Mouse (Mus musculus) kidney, embryonic 14.5 days (tissue): ENCODE measurements around the gene Lrrc74a. TPM values are rescaled to one million over a fixed set of nuclear protein-coding genes. Genes with fewer than 3 reads are reported as not detected.

ENCODE experiments used
- ATAC-seq: fragments of 200-750 bp; cut with Nextera tagmentation; 2 replicates; pipeline ENCODE4 v1.8.0; 2017; ENCODE audit warnings: moderate number of reproducible peaks, mild to moderate bottlenecking, moderate TSS enrichment, moderate library complexity; ENCODE audit not compliant: low FRiP score, low TSS enrichment
- H3K27ac ChIP-seq: fragments of 300-500 bp; sonication (generic); 2 replicates; pipeline ENCODE4 v1.5.1; 2014; ENCODE audit warnings: low read depth, mild to moderate bottlenecking, low read length, moderate library complexity, mixed read lengths
- H3K27me3 ChIP-seq: fragments of 300-500 bp; sonication (generic); 2 replicates; pipeline ENCODE4 v1.6.1; 2014; ENCODE audit warnings: mild to moderate bottlenecking, low read length; ENCODE audit not compliant: control insufficient read depth, insufficient read depth
- H3K36me3 ChIP-seq: fragments of 300-500 bp; sonication (generic); 2 replicates; pipeline ENCODE4 v1.6.1; 2014; ENCODE audit warnings: low read length, mixed read lengths; ENCODE audit not compliant: control insufficient read depth, insufficient read depth
- H3K4me1 ChIP-seq: fragments of 300-500 bp; sonication (generic); 2 replicates; pipeline ENCODE4 v1.6.1; 2014; ENCODE audit warnings: low read length, mixed read lengths; ENCODE audit not compliant: control insufficient read depth, insufficient read depth
- H3K4me2 ChIP-seq: fragments of 300-500 bp; sonication (generic); replicated peaks from 2 replicates; pipeline ENCODE4 v1.6.1; 2014; ENCODE audit warnings: low read depth, mild to moderate bottlenecking, low read length
- H3K4me3 ChIP-seq: fragments of 300-500 bp; sonication (generic); 2 replicates; pipeline ENCODE4 v1.5.1; 2014; ENCODE audit warnings: mild to moderate bottlenecking, low read length
- H3K9ac ChIP-seq: fragments of 300-500 bp; sonication (generic); 2 replicates; pipeline ENCODE4 v1.6.1; 2014; ENCODE audit warnings: low read depth, mild to moderate bottlenecking, low read length, moderate library complexity
- H3K9me3 ChIP-seq: fragments of 300-500 bp; sonication (generic); 2 replicates; pipeline ENCODE4 v1.6.1; 2016; ENCODE audit warnings: low read length; ENCODE audit not compliant: control insufficient read depth
- WGBS: fragments of 180-500 bp; shearing (Covaris S2); extraction: QIAGEN DNeasy Blood & Tissue Kit; methylation state at CpG from one replicate; pipeline ENCODE4 v1.1.7; 2014; 5-methylcytosine and 5-hydroxymethylcytosine counted together
- polyA plus RNA-seq: library from polyadenylated mRNA; unstranded; fragments of >200 nt; fragmentation: Nextera tagmentation; extraction: Ambion mirVana; gene quantifications from 2 replicates; pipeline ENCODE4 v1.2.1, GENCODE M21; 2014

Gene Lrrc74a
- polyA plus RNA-seq, 1 experiment from 2014 or later: not detected

DNA sequence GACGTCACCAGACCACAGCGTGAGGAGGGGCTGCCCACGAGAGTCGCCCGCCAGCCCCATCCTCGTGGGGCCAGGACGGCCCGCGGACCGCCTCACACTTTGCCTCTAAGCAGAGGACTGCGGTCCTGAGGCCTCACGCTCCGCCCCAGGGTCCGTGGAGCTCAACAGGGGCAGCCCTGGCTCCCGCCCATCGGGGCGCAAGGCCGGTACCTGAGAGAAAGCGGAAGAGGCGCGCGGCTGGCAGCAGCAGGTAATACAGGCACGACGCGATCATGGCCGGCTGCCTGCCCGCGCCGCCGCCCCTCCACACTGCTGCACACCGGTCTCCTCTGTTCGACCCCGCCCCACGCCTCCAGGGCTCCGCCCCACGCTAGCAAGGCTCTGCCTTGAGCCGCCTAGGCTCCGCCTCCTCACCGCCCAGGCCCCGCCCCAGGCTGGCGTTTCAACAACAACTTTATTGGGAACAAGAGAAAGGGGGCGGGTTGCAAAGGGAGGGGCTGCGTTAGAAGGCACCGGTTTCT, 8.0 kb upstream of the Lrrc74a start, which contains the start of gene Angel1:
Angel1 (minus strand) TSS at position 341 of the 521 bp plus-strand sequence.
- no peaks in the 10 kb centered on the region for H3K27me3 ChIP-seq
- peak within 1 kb of the TSS; percentile 68 for H3K9ac ChIP-seq
- 0 out of 2 replicates have a peak, but pooled peaks cover 3% of the 10 kb centered on the region for H3K4me1 ChIP-seq
- WGBS: under 1% methylated on average over 43 of the region's 44 CpGs
- peak within 1 kb of the TSS; percentile 74 for H3K4me3 ChIP-seq
- no peaks in the 10 kb centered on the region for H3K36me3 ChIP-seq
- no peaks in the 10 kb centered on the region for H3K9me3 ChIP-seq
- H3K27ac ChIP-seq: peak within 1 kb of the TSS; percentile 76; the same call in 1 of the 2 replicates
- ATAC-seq: peak; percentile 99
- peak within 1 kb of the TSS; percentile 96 for H3K4me2 ChIP-seq

- Histone ChIP-seq H3K4me2 (no peak overlapping the region), H3K36me3 (no peaks in the 10 kb centered on the region), H3K27me3 (no peaks in the 10 kb centered on the region), H3K4me1 (no peaks in the 10 kb centered on the region), H3K9ac (no peak overlapping the region), H3K27ac (no peak overlapping the region), H3K9me3 (no peaks in the 10 kb centered on the region), H3K4me3 (no peak overlapping the region)
- ATAC-seq: no peak
- WGBS: 65% methylated on average over 13 of the region's 13 CpGs
Observed at GRCm38 (mm10) chr12:86761036-86761435, 26.9 kb downstream of the Lrrc74a start.

DNA sequence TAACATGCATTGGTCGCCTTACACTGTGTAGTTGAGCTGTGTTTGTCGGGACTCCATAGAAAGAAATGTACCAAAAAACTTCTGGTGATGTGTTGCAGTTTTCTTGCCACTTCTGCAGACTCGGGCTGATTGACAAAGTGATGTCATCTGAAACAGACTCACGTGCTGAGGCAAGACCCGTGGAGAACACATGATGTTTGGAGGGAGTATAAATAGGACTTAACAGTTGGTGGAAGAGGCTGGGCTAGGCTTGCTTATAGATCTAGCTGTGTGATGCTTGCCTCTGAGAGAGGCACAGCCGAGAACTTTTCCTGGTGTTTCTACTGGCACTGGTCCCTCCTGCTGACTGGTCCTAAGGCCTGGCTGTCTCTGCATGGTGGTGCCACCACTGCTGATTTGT, 29.9 kb downstream of the Lrrc74a start:
- Histone ChIP-seq H3K4me3 (no peak overlapping the region), H3K27ac (no peak overlapping the region), H3K9ac (no peak overlapping the region), H3K4me2 (no peak overlapping the region), H3K4me1 (no peaks in the 10 kb centered on the region), H3K9me3 (no peaks in the 10 kb centered on the region), H3K36me3 (no peaks in the 10 kb centered on the region), H3K27me3 (no peaks in the 10 kb centered on the region)
- 80% methylated on average over 6 of the region's 6 CpGs for WGBS
- no peak for ATAC-seq

DNA sequence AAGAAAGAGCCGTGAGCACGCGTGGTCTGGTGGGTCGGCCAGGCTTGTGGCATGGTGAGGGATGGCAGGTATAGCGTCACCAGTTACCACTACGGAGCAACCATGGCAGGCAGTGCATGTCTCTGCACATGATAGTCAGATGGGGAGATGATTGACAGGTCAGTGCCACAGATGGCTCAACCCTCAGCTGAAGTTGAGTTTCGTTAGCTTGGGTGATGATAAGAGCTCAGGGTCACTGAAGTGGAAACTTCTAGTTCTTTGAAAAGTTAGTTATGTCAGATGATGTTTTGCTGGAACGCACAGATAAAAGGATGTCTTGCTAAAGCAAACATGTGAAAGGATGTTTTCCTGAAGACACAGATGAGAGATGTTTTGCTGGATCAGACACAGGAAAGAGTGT, 32.3 kb downstream of the Lrrc74a start:
- Histone ChIP-seq H3K36me3 (no peaks in the 10 kb centered on the region), H3K27ac (no peak overlapping the region), H3K9me3 (no peaks in the 10 kb centered on the region), H3K4me1 (no peaks in the 10 kb centered on the region; the same call in 1 of the 2 replicates), H3K27me3 (no peaks in the 10 kb centered on the region), H3K4me2 (no peak overlapping the region), H3K9ac (no peak overlapping the region), H3K4me3 (no peak overlapping the region)
- no peak for ATAC-seq
- WGBS: 87% methylated on average over 8 of the region's 8 CpGs

GRCm38 (mm10) chr12:86767868-86768631, 33.9 kb downstream of the Lrrc74a start:
- no peak overlapping the region for H3K27ac ChIP-seq
- H3K4me2 ChIP-seq: no peak overlapping the region
- H3K4me3 ChIP-seq: no peak overlapping the region
- no peaks in the 10 kb centered on the region for H3K36me3 ChIP-seq
- no peaks in the 10 kb centered on the region; the same call in 1 of the 2 replicates for H3K4me1 ChIP-seq
- no peak for ATAC-seq
- H3K9ac ChIP-seq: no peak overlapping the region
- no peaks in the 10 kb centered on the region for H3K27me3 ChIP-seq
- H3K9me3 ChIP-seq: no peaks in the 10 kb centered on the region
- WGBS: 40% methylated on average over 20 of the region's 20 CpGs

DNA sequence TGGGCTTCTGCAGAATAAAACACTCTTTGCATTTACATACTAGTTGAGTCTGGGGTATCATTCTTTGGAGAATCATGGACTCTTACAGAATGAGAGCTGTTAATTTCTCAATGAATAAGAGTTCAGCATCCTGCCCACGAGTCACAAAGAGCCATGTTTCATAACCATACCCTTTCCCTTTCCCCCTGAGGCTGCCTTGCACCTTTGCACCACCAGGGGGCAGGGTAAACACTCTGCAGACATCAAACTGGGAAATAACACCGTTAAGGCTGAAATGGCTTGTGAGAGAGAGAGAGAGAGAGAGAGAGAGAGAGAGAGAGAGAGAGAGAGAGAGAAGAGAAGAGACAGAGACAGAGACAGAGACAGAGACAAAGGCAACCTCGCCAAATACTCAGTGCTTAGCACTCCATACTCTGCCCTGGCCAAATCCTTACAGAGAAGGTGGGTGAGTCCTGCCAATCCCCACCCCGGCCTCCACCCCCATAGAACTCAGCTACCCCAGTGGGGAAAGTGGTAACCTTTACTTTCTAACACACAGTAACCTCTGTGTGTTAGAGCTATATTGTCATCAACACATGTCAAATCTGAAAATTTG, 34.9 kb downstream of the Lrrc74a start:
- Histone ChIP-seq H3K36me3 (no peaks in the 10 kb centered on the region), H3K4me2 (no peak overlapping the region), H3K4me1 (no peaks in the 10 kb centered on the region; the same call in 1 of the 2 replicates), H3K27me3 (no peaks in the 10 kb centered on the region), H3K27ac (no peak overlapping the region), H3K9ac (no peak overlapping the region), H3K9me3 (no peaks in the 10 kb centered on the region), H3K4me3 (no peak overlapping the region)
- 39% methylated on average over 4 of the region's 4 CpGs for WGBS
- ATAC-seq: no peak

DNA sequence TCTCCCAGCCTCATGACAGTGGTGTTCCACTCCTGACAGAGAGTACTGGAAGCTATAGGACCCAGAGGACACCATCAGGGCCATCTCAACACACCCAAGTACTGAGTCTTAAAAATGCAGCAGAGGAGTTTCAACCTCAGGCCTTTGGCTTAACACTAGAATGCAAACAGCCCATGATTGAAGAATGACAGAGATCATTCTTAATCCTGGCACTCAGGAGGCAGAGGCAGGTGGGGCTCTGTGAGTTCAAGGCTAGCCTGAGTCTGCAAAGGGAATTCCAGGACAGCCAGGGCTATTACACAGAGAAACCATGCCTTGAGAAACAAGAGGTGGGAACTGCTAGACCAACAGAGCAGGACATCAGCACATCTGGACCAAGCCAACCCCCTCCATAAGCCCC, 35.6 kb downstream of the Lrrc74a start:
- Histone ChIP-seq H3K4me1 (no peaks in the 10 kb centered on the region; the same call in 1 of the 2 replicates), H3K27ac (no peak overlapping the region), H3K4me2 (no peak overlapping the region), H3K9ac (no peak overlapping the region), H3K36me3 (no peaks in the 10 kb centered on the region), H3K27me3 (no peaks in the 10 kb centered on the region), H3K9me3 (no peaks in the 10 kb centered on the region), H3K4me3 (no peak overlapping the region)
- ATAC-seq: no peak

DNA sequence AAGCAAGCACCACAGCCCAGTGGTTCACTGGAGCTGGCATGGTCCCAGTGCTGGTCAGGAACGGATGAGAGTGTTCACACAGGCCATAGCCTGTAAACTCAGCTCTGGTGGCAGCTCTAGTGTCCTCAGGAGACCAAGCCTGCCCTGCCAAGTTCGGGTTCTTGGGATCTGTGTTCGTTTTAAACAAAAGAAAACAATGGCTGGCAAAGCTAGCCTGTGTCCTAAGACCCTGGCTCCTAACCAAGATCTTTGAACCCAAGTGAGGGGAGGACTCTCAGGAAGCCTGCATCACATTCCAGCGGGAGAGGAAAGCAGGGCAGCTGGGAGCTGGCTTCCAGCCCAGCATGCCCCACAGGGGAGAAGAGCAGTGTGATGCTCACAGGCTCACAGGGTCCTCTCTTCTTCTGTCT, 36.1 kb downstream of the Lrrc74a start:
- Histone ChIP-seq H3K4me2 (no peak overlapping the region), H3K9ac (no peak overlapping the region), H3K36me3 (no peaks in the 10 kb centered on the region), H3K4me1 (no peaks in the 10 kb centered on the region; the same call in 1 of the 2 replicates), H3K27me3 (no peaks in the 10 kb centered on the region), H3K4me3 (no peak overlapping the region), H3K9me3 (no peaks in the 10 kb centered on the region), H3K27ac (no peak overlapping the region)
- 31% methylated on average over 4 of the region's 4 CpGs for WGBS
- no peak for ATAC-seq

DNA sequence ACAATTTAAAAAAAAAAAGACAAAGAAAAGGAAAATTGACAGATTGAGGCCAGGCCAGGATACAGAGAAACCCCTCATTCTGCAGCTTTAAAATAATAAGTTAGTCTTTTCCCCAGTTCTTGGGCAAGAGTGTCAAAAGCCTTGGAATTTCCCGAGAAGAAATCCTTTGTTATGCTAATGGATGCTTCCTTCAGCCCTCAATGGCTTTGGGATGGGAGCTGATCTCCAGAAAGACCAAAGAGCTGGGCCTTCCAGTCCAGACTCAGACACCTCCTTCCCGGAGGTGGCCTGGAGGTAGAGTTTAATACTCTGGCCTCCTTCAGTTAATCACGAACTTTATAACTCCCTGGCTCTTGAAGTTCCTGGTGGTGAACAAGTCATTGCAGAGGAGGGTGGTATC, 36.8 kb downstream of the Lrrc74a start:
- no peaks in the 10 kb centered on the region for H3K27me3 ChIP-seq
- no peaks in the 10 kb centered on the region; the same call in 1 of the 2 replicates for H3K4me1 ChIP-seq
- no peaks in the 10 kb centered on the region for H3K36me3 ChIP-seq
- ATAC-seq: no peak
- no peaks in the 10 kb centered on the region for H3K9me3 ChIP-seq
- 23% methylated on average over 3 of the region's 3 CpGs for WGBS
- no peak overlapping the region for H3K4me2 ChIP-seq
- H3K9ac ChIP-seq: no peak overlapping the region
- H3K27ac ChIP-seq: no peak overlapping the region
- H3K4me3 ChIP-seq: no peak overlapping the region
